Mouse (Mus musculus) liver, adult 2 months (tissue): ENCODE measurements around the gene Micall1. TPM values are rescaled to one million over a fixed set of nuclear protein-coding genes. Genes with fewer than 3 reads are reported as not detected.

Experiments used
- DNase-seq: peaks from one replicate; pipeline ENCODE4 v3.0.0-alpha.2; 2011; ENCODE audit warnings: low read depth, low spot score; ENCODE audit errors: extremely low read depth
- H3K27ac ChIP-seq: fragments of 200-500 bp; replicated peaks from 2 replicates; pipeline ENCODE4 v1.5.1; 2012; ENCODE audit warnings: low read depth, mild to moderate bottlenecking, control low read depth, inconsistent platforms, low read length; ENCODE audit not compliant: insufficient read depth
- H3K27me3 ChIP-seq: fragments of 200-500 bp; 2 replicates; pipeline ENCODE4 v1.6.1; 2012; ENCODE audit warnings: mild to moderate bottlenecking, moderate library complexity, low read length, inconsistent platforms; ENCODE audit not compliant: control insufficient read depth, insufficient read depth
- H3K36me3 ChIP-seq: fragments of 200-500 bp; 2 replicates; pipeline ENCODE4 v1.6.1; 2012; ENCODE audit warnings: low read length, inconsistent platforms; ENCODE audit not compliant: control insufficient read depth, insufficient read depth
- H3K4me1 ChIP-seq: fragments of 200-500 bp; 2 replicates; pipeline ENCODE4 v1.6.1; 2011; ENCODE audit warnings: low read length; ENCODE audit not compliant: control insufficient read depth, insufficient read depth
- H3K4me3 ChIP-seq: fragments of 200-500 bp; 2 replicates; pipeline ENCODE4 v1.5.1; 2011; ENCODE audit warnings: low read depth, mild to moderate bottlenecking, control low read depth, low read length, moderate library complexity; ENCODE audit not compliant: insufficient read depth
- H3K79me2 ChIP-seq: fragments of 200-500 bp; 2 replicates; pipeline ENCODE4 v1.6.1; 2012; ENCODE audit warnings: inconsistent platforms, mild to moderate bottlenecking, low read length, moderate library complexity; ENCODE audit not compliant: control insufficient read depth, insufficient read depth
- H3K9ac ChIP-seq: fragments of 200-500 bp; 2 replicates; pipeline ENCODE4 v1.6.1; 2012; ENCODE audit warnings: low read depth, mild to moderate bottlenecking, control low read depth, inconsistent platforms, low read length
- CTCF ChIP-seq: fragments of 200-500 bp; IDR thresholded peaks from 2 replicates; pipeline ENCODE4 v1.5.1; 2011; ENCODE audit warnings: low read depth, low read length, control low read depth
- POLR2A ChIP-seq: fragments of 200-500 bp; IDR thresholded peaks from 2 replicates; pipeline ENCODE4 v1.6.1; 2011; ENCODE audit warnings: low read length, control low read depth; ENCODE audit not compliant: insufficient read depth; ENCODE audit errors: extremely low read depth
- WGBS: fragments of 180-500 bp; shearing (Covaris S2); methylation state at CpG from one replicate; pipeline ENCODE4 v1.1.7; 2018; 5-methylcytosine and 5-hydroxymethylcytosine counted together
- polyA plus RNA-seq: library from polyadenylated mRNA; depleted of rRNA; stranded (reverse); fragments of >200 nt; gene quantifications from 2 replicates; pipeline ENCODE4 v1.2.3, GENCODE M21; 2012
- total RNA-seq: library from RNA; depleted of rRNA; stranded (reverse); fragments of >200 nt; gene quantifications from 2 replicates; pipeline ENCODE4 v1.2.3, GENCODE M21; 2014

The Micall1 gene
- total and polyA plus RNA-seq, 2 experiments: 3.0 to 8.9 TPM

DNA sequence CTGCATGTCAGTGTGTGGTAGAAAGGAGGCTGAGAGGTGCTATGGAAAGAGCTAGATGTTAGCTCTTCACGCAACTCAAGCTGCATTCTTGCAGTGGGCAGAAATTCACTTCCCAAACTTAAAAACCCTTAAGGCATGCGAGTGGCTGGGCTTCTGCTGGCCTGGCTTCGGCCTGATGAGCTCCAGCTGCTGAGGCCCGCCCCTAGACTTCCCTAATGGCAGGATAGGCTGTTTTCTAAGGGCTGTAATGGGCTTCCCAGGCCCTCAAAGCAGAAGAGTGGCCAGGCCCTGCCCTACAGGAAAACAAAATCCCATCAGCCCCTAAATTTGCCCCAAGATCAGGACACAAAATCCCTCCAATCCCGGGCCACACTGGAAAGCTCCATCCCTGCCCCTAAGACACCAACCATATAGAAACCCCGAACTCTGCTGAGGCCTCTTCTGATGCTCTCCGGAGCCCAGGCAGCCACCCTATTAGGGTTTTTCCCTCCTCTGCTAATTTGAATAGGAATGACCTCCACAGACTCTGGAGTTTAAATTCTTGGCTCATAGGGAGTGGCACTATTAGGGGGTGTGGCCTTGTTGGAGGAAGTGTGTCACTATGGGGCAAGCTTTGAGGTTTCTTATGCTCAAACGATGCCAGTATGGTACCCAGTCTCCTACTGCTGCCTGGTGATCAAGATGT lies 43.5 kb upstream of the Micall1 start:
- H3K4me1 ChIP-seq: peaks cover 2% of the 10 kb centered on the region; the same call in 1 of the 2 replicates
- TF ChIP-seq POLR2A (no peak), CTCF (no peak)
- H3K4me3 ChIP-seq: no peak overlapping the region
- no peak overlapping the region for H3K27ac ChIP-seq
- WGBS: 78% methylated on average over 8 of the region's 8 CpGs
- H3K9ac ChIP-seq: no peak overlapping the region
- no peaks in the 10 kb centered on the region for H3K27me3 ChIP-seq
- no peaks in the 10 kb centered on the region for H3K36me3 ChIP-seq
- H3K79me2 ChIP-seq: no peaks in the 10 kb centered on the region
- no peak for DNase-seq

- Histone ChIP-seq H3K4me1 (peaks cover 2% of the 10 kb centered on the region; the same call in 1 of the 2 replicates), H3K36me3 (no peaks in the 10 kb centered on the region), H3K27ac (no peak overlapping the region), H3K9ac (no peak overlapping the region), H3K4me3 (no peak overlapping the region), H3K79me2 (no peaks in the 10 kb centered on the region), H3K27me3 (no peaks in the 10 kb centered on the region)
- no peak for DNase-seq
- 94% methylated on average over 2 of the region's 2 CpGs for WGBS
- TF ChIP-seq CTCF (no peak), POLR2A (no peak)
Observed at GRCm38 (mm10) chr15:79066276-79066675, 42.4 kb upstream of the Micall1 start.

GRCm38 (mm10) chr15:79067631-79068030 lies 41.1 kb upstream of the Micall1 start:
- Histone ChIP-seq H3K27ac (no peak overlapping the region), H3K9ac (no peak overlapping the region), H3K4me1 (peaks cover 2% of the 10 kb centered on the region; the same call in 1 of the 2 replicates), H3K36me3 (no peaks in the 10 kb centered on the region), H3K79me2 (no peaks in the 10 kb centered on the region), H3K4me3 (no peak overlapping the region), H3K27me3 (no peaks in the 10 kb centered on the region)
- no peak for DNase-seq
- TF ChIP-seq POLR2A: no peak
- no peak for TF ChIP-seq CTCF
- 65% methylated on average over 3 of the region's 3 CpGs for WGBS

GRCm38 (mm10) chr15:79068416-79068815 lies 40.3 kb upstream of the Micall1 start:
- Histone ChIP-seq H3K4me1 (peaks cover 2% of the 10 kb centered on the region; the same call in 1 of the 2 replicates), H3K9ac (no peak overlapping the region), H3K36me3 (no peaks in the 10 kb centered on the region), H3K79me2 (no peaks in the 10 kb centered on the region), H3K27me3 (no peaks in the 10 kb centered on the region), H3K27ac (no peak overlapping the region), H3K4me3 (no peak overlapping the region)
- TF ChIP-seq POLR2A: no peak
- no peak for TF ChIP-seq CTCF
- WGBS: 63% methylated on average over 3 of the region's 3 CpGs
- no peak for DNase-seq

GRCm38 (mm10) chr15:79071117-79072039 lies 37.3 kb upstream of the Micall1 start:
- peak; percentile 57; the same call in 1 of the 2 replicates for TF ChIP-seq CTCF
- TF ChIP-seq POLR2A: no peak
- no peak overlapping the region for H3K9ac ChIP-seq
- DNase-seq: peak; percentile 66
- no peaks in the 10 kb centered on the region for H3K36me3 ChIP-seq
- H3K27ac ChIP-seq: no peak overlapping the region
- H3K4me3 ChIP-seq: no peak overlapping the region
- no peaks in the 10 kb centered on the region for H3K27me3 ChIP-seq
- 56% methylated on average over 5 of the region's 5 CpGs for WGBS
- H3K79me2 ChIP-seq: no peaks in the 10 kb centered on the region; the same call in 1 of the 2 replicates
- H3K4me1 ChIP-seq: peaks cover 6% of the 10 kb centered on the region
